Mouse (Mus musculus): ENCODE measurements around the gene Galnt16. TPM values are rescaled to one million over a fixed set of nuclear protein-coding genes. Genes with fewer than 3 reads are reported as not detected.

The Galnt16 gene
- polyA plus RNA-seq, 1 experiment = 0.11 TPM

GRCm38 (mm10) chr12:80642725-80643692 is 124.9 kb downstream of the Galnt16 start:
- peak overlapping the region; percentile 58 for H3K4me2 ChIP-seq (ENCODE audit: low read depth)
- peaks cover 83% of the 10 kb centered on the region for H3K79me2 ChIP-seq (ENCODE audit: control insufficient read depth, insufficient read depth)
- no peak for TF ChIP-seq MYOD1 (IDR thresholded peaks at IDR 0.05; ENCODE audit: control insufficient read depth in 1 of 3, insufficient read length in 2 of 3, low read depth in 2 of 3)
- TF ChIP-seq TCF12 (IDR thresholded peaks at IDR 0.05; ENCODE audit: insufficient read depth, poor library complexity, severe bottlenecking) = no peak
- TF ChIP-seq USF1 (IDR thresholded peaks at IDR 0.05; ENCODE audit: low read depth) = no peak
- TF ChIP-seq TCF3 (IDR thresholded peaks at IDR 0.05; ENCODE audit: insufficient read length, low read depth) = no peak
- TF ChIP-seq POLR2AphosphoS2 (IDR thresholded peaks at IDR 0.05; ENCODE audit: insufficient read length, low read depth) = no peak
- TF ChIP-seq REST (IDR thresholded peaks at IDR 0.05; ENCODE audit: insufficient read depth, insufficient read length) = no peak
- no peak for TF ChIP-seq POLR2A (IDR thresholded peaks at IDR 0.05; ENCODE audit: insufficient read length, low read depth)
- no peak for TF ChIP-seq SRF (IDR thresholded peaks at IDR 0.05; ENCODE audit: control insufficient read depth, insufficient read length, low read depth)
- no peak for TF ChIP-seq E2F4 (IDR thresholded peaks at IDR 0.05; ENCODE audit: insufficient read depth)
- TF ChIP-seq CEBPB (IDR thresholded peaks at IDR 0.05; ENCODE audit: insufficient read depth, poor library complexity, severe bottlenecking) = no peak
- no peak for TF ChIP-seq MYOG (IDR thresholded peaks at IDR 0.05; ENCODE audit: control insufficient read depth in 1 of 3, insufficient read depth in 1 of 3, insufficient read length in 2 of 3, low read depth in 2 of 3)
- no peak for TF ChIP-seq MAX (IDR thresholded peaks at IDR 0.05; ENCODE audit: low read depth)
- no peaks in the 10 kb centered on the region for H3K27me3 ChIP-seq (ENCODE audit: control insufficient read depth, insufficient read depth, insufficient read length)
- peak overlapping the region; percentile 46 for H3ac ChIP-seq (ENCODE audit: control insufficient read depth, insufficient read length)
- H3K4me3 ChIP-seq = peak overlapping the region; percentile 87
- H3K36me3 ChIP-seq (ENCODE audit: control insufficient read depth, insufficient read depth) = peaks cover 37% of the 10 kb centered on the region

GRCm38 (mm10) chr12:80643693-80644505 is 125.8 kb downstream of the Galnt16 start, which contains the start of the genes Slc39a9 and Erh:
Slc39a9 (plus strand) TSS chr12:80643883.
Erh (minus strand) TSS chr12:80644341.
- peaks cover 92% of the 10 kb centered on the region for H3K79me2 ChIP-seq (ENCODE audit: control insufficient read depth, insufficient read depth)
- peak within 1 kb of the TSS; percentile 63 for H3K4me2 ChIP-seq (ENCODE audit: low read depth)
- H3K27me3 ChIP-seq (ENCODE audit: control insufficient read depth, insufficient read depth, insufficient read length) = no peaks in the 10 kb centered on the region
- TF ChIP-seq CEBPB (IDR thresholded peaks at IDR 0.05; ENCODE audit: insufficient read depth, poor library complexity, severe bottlenecking) = no peak
- peak; percentile 76 for TF ChIP-seq SRF (IDR thresholded peaks at IDR 0.05; ENCODE audit: control insufficient read depth, insufficient read length, low read depth)
- no peak for TF ChIP-seq USF1 (IDR thresholded peaks at IDR 0.05; ENCODE audit: low read depth)
- peak in 2 of 3 experiments; percentile 20 to 49 for TF ChIP-seq MYOD1 (IDR thresholded peaks at IDR 0.05; ENCODE audit: control insufficient read depth in 1 of 3, insufficient read length in 2 of 3, low read depth in 2 of 3)
- TF ChIP-seq MAX (IDR thresholded peaks at IDR 0.05; ENCODE audit: low read depth) = peak; percentile 57
- no peak for TF ChIP-seq TCF12 (IDR thresholded peaks at IDR 0.05; ENCODE audit: insufficient read depth, poor library complexity, severe bottlenecking)
- TF ChIP-seq MYOG (IDR thresholded peaks at IDR 0.05; ENCODE audit: control insufficient read depth in 1 of 3, insufficient read depth in 1 of 3, insufficient read length in 2 of 3, low read depth in 2 of 3) = peak in 1 of 3 experiments; percentile 51
- no peak for TF ChIP-seq E2F4 (IDR thresholded peaks at IDR 0.05; ENCODE audit: insufficient read depth)
- no peak for TF ChIP-seq TCF3 (IDR thresholded peaks at IDR 0.05; ENCODE audit: insufficient read length, low read depth)
- peak; percentile 88 for TF ChIP-seq POLR2A (IDR thresholded peaks at IDR 0.05; ENCODE audit: insufficient read length, low read depth)
- peak; percentile 80 for TF ChIP-seq POLR2AphosphoS2 (IDR thresholded peaks at IDR 0.05; ENCODE audit: insufficient read length, low read depth)
- TF ChIP-seq REST (IDR thresholded peaks at IDR 0.05; ENCODE audit: insufficient read depth, insufficient read length) = no peak
- H3ac ChIP-seq (ENCODE audit: control insufficient read depth, insufficient read length) = peak within 1 kb of the TSS; percentile 46
- peak within 1 kb of the TSS; percentile 87 for H3K4me3 ChIP-seq
- peaks cover 29% of the 10 kb centered on the region for H3K36me3 ChIP-seq (ENCODE audit: control insufficient read depth, insufficient read depth)

GRCm38 (mm10) chr12:80644506-80644868 is 126.4 kb downstream of the Galnt16 start:
- TF ChIP-seq E2F4 (IDR thresholded peaks at IDR 0.05; ENCODE audit: insufficient read depth) (no peak), POLR2A (IDR thresholded peaks at IDR 0.05; ENCODE audit: insufficient read length, low read depth) (no peak)
- H3K4me3 ChIP-seq = peak overlapping the region; percentile 87
- H3K4me2 ChIP-seq (ENCODE audit: low read depth) = peak overlapping the region; percentile 63
- peak overlapping the region; percentile 46 for H3ac ChIP-seq (ENCODE audit: control insufficient read depth, insufficient read length)
- H3K27me3 ChIP-seq (ENCODE audit: control insufficient read depth, insufficient read depth, insufficient read length) = no peaks in the 10 kb centered on the region
- peaks cover 23% of the 10 kb centered on the region for H3K36me3 ChIP-seq (ENCODE audit: control insufficient read depth, insufficient read depth)
- H3K79me2 ChIP-seq (ENCODE audit: control insufficient read depth, insufficient read depth) = peaks cover 92% of the 10 kb centered on the region

GRCm38 (mm10) chr12:80646377-80646776 is 128.3 kb downstream of the Galnt16 start:
- Histone ChIP-seq H3K27me3 (ENCODE audit: control insufficient read depth, insufficient read depth, insufficient read length) (no peaks in the 10 kb centered on the region), H3K4me2 (ENCODE audit: low read depth) (peak overlapping the region; percentile 63), H3K79me2 (ENCODE audit: control insufficient read depth, insufficient read depth) (peaks cover 80% of the 10 kb centered on the region), H3K36me3 (ENCODE audit: control insufficient read depth, insufficient read depth) (peaks cover 7% of the 10 kb centered on the region), H3ac (ENCODE audit: control insufficient read depth, insufficient read length) (no peak overlapping the region), H3K4me3 (no peak overlapping the region)
- TF ChIP-seq TCF12 (IDR thresholded peaks at IDR 0.05; ENCODE audit: insufficient read depth, poor library complexity, severe bottlenecking) = no peak
- no peak for TF ChIP-seq REST (IDR thresholded peaks at IDR 0.05; ENCODE audit: insufficient read depth, insufficient read length)
- no peak for TF ChIP-seq MAX (IDR thresholded peaks at IDR 0.05; ENCODE audit: low read depth)
- no peak for TF ChIP-seq MYOG (IDR thresholded peaks at IDR 0.05; ENCODE audit: control insufficient read depth in 1 of 3, insufficient read depth in 1 of 3, insufficient read length in 2 of 3, low read depth in 2 of 3)
- TF ChIP-seq POLR2A (IDR thresholded peaks at IDR 0.05; ENCODE audit: insufficient read length, low read depth) = no peak
- no peak for TF ChIP-seq TCF3 (IDR thresholded peaks at IDR 0.05; ENCODE audit: insufficient read length, low read depth)
- TF ChIP-seq SRF (IDR thresholded peaks at IDR 0.05; ENCODE audit: control insufficient read depth, insufficient read length, low read depth) = no peak
- TF ChIP-seq USF1 (IDR thresholded peaks at IDR 0.05; ENCODE audit: low read depth) = no peak
- TF ChIP-seq E2F4 (IDR thresholded peaks at IDR 0.05; ENCODE audit: insufficient read depth) = no peak
- TF ChIP-seq POLR2AphosphoS2 (IDR thresholded peaks at IDR 0.05; ENCODE audit: insufficient read length, low read depth) = no peak
- TF ChIP-seq CEBPB (IDR thresholded peaks at IDR 0.05; ENCODE audit: insufficient read depth, poor library complexity, severe bottlenecking) = no peak
- TF ChIP-seq MYOD1 (IDR thresholded peaks at IDR 0.05; ENCODE audit: control insufficient read depth in 1 of 3, insufficient read length in 2 of 3, low read depth in 2 of 3) = no peak

Data from myocyte (in vitro differentiated cells).